Mouse (Mus musculus): ENCODE measurements around the gene Olfr135. TPM values are rescaled to one million over a fixed set of nuclear protein-coding genes. Genes with fewer than 3 reads are reported as not detected.

The Olfr135 gene
- not detected for total RNA-seq (2023)

DNA sequence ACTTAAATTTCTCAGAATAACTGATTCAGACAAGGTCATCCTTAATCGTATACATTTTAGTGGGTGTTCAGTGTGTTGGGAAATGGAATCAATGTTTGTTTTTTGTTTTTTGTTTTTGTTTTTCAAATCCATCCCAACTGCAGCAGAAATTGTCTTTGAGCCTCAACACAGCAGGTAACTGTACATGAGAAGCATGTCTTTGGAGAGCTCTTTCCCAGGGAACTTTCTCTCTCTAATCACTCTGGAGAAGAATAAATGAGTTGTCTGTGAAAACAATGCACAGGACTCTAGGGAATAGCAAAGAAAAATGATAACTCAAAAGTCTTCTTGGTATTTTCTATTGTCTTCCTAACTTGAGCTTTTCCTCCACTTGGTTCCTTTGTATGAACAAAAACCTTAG lies at the start of gene Olfr135:
Gene Olfr135, plus strand, starts transcription at position 301 of the 400 bp plus-strand sequence.

DNA sequence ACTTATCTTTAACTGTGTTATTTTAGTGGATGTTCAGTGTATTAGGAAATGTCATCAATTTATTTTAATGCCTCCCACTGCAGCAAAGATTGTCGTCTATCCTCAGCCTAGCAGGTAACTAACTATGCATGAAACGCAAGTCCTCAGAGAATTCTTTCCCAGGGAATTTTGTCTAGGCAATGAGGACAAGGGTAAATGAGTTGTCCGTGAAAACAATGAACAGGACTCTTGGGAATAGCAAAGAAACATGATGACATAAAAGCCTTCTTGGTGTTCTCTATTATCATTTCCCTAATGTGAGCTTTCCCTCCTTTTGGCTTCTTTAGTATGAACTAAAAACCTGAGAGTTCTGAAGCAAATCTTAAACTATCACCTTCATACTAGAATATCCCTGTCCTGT lies 33.0 kb upstream of the Olfr135 start, which contains the start of gene Olfr134:
Gene Olfr134, plus strand, starts transcription at position 301 of the 400 bp plus-strand sequence.

Other genes with a start within 250 kb of the Olfr135 start
- gene Olfr129, start 144.3 kb upstream of the Olfr135 start, total RNA-seq (2023): not detected
- gene Olfr130, start 140.4 kb upstream of the Olfr135 start, total RNA-seq (2023): not detected
- gene Olfr131, start 115.6 kb upstream of the Olfr135 start, total RNA-seq (2023): not detected
- not detected for gene Olfr132, start 69.8 kb upstream of the Olfr135 start, total RNA-seq (2023)
- not detected for gene Olfr133, start 59.1 kb upstream of the Olfr135 start, total RNA-seq (2023)
- not detected for gene Olfr134, start 32.9 kb upstream of the Olfr135 start, total RNA-seq (2023)
- gene Olfr138, start 56.7 kb downstream of the Olfr135 start, total RNA-seq (2023): not detected
- not detected for gene Olfr137, start 103.2 kb downstream of the Olfr135 start, total RNA-seq (2023)
- not detected for gene Olfr136, start 125.5 kb downstream of the Olfr135 start, total RNA-seq (2023)
- gene Esp36, start 215.8 kb downstream of the Olfr135 start, total RNA-seq (2023): not detected

Measured in CD4-positive naive resting alpha-beta T cell, adult 57 days (primary cell).